Mouse (Mus musculus) thymus, adult 2 months (tissue): ENCODE data around the gene Hvcn1. TPM values are rescaled to one million over a fixed set of nuclear protein-coding genes. Genes with fewer than 3 reads are reported as not detected.

ENCODE experiments used
- DNase-seq: peaks from one replicate; pipeline ENCODE4 v3.0.0; 2021
- H3K27ac ChIP-seq: fragments of 200-500 bp; 2 replicates; pipeline ENCODE4 v1.5.1; 2012; ENCODE audit warnings: low read length, control low read depth; ENCODE audit not compliant: control insufficient read depth, insufficient read depth
- H3K27me3 ChIP-seq: fragments of 200-500 bp; 2 replicates; pipeline ENCODE4 v1.6.1; 2012; ENCODE audit warnings: mild to moderate bottlenecking, low read length, moderate library complexity, mixed read lengths; ENCODE audit not compliant: control insufficient read depth, insufficient read depth
- H3K36me3 ChIP-seq: fragments of 200-500 bp; 2 replicates; pipeline ENCODE4 v1.6.1; 2012; ENCODE audit warnings: mild to moderate bottlenecking, low read length, moderate library complexity; ENCODE audit not compliant: control insufficient read depth, insufficient read depth
- H3K4me1 ChIP-seq: fragments of 200-500 bp; replicated peaks from 2 replicates; pipeline ENCODE4 v1.6.1; 2012; ENCODE audit warnings: low read length; ENCODE audit not compliant: control insufficient read depth, insufficient read depth
- H3K4me3 ChIP-seq: fragments of 200-500 bp; 2 replicates; pipeline ENCODE4 v1.5.1; 2012; ENCODE audit warnings: mild to moderate bottlenecking, low read length, control low read depth, moderate library complexity; ENCODE audit not compliant: control insufficient read depth, insufficient read depth
- CTCF ChIP-seq: fragments of 200-500 bp; IDR thresholded peaks from 2 replicates; pipeline ENCODE4 v1.5.1; 2012; ENCODE audit warnings: mild to moderate bottlenecking, control low read depth, low read length, moderate library complexity, borderline replicate concordance; ENCODE audit not compliant: control insufficient read depth, poor library complexity, insufficient read depth; ENCODE audit errors: extremely low read depth
- POLR2A ChIP-seq: fragments of 200-500 bp; IDR thresholded peaks from 2 replicates; pipeline ENCODE4 v1.6.1; 2012; ENCODE audit warnings: mild to moderate bottlenecking, low read length, control low read depth, moderate library complexity; ENCODE audit not compliant: control insufficient read depth, poor library complexity, insufficient read depth; ENCODE audit errors: extremely low read depth
- WGBS: fragments of 180-500 bp; shearing (Covaris S2); methylation state at CpG from one replicate; pipeline ENCODE4 v1.1.7; 2018; 5-methylcytosine and 5-hydroxymethylcytosine counted together
- polyA plus RNA-seq: library from polyadenylated mRNA; depleted of rRNA; stranded (reverse); fragments of >200 nt; gene quantifications from 2 replicates; pipeline ENCODE4 v1.2.3, GENCODE M21; 2012

Hvcn1 gene
- polyA plus RNA-seq, 1 experiment: 43.9 TPM

DNA sequence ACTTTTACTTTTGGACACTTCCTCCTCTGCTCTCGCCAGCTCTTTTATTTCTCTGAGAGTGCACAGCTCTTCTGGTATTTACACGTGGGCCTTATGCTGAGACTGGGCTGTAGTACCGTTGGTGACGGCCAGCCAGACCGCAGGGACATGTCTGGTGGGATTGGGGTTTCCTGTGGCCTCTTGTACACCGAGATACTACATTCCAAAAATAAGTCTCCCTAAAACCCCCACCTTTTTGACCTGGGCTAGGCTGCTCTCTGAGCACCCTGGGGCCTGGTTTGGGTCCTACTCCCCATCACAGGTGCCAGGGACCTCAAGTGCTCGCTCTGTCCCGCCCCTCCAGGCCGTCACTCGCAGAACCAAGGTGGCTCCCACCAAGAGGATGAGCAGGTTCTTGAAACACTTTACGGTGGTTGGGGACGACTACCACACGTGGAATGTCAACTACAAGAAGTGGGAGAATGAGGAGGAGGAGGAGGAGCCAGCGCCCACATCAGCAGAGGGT is 26.5 kb downstream of the Hvcn1 start:
- Histone ChIP-seq H3K27me3 (no peaks in the 10 kb centered on the region), H3K4me3 (peak overlapping the region; percentile 26), H3K4me1 (peaks cover 68% of the 10 kb centered on the region), H3K36me3 (no peaks in the 10 kb centered on the region), H3K27ac (peak overlapping the region; percentile 98)
- WGBS: 15% methylated on average over 14 of the region's 14 CpGs
- no peak for TF ChIP-seq POLR2A
- no peak for TF ChIP-seq CTCF
- DNase-seq: peak; percentile 28

DNA sequence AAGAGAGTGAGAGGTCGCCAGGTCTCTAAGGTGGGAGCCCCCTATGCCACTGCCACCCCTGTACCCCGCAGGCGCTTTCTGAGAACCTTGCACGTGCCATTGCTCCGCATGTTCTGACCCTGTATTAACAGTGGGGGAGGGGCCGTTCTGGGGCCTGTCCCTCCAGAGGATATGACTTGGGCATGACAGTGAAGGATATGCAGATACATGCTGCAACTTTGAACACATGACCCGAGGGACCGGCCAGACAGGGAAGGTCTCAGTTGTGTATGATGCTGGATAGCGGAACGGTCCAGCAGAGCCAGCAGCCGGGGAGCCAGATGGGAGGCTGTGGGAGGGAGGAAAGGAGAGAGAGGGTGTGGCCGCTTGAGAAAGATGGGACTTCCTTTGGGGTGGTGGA is 27.1 kb downstream of the Hvcn1 start:
- DNase-seq: peak; percentile 42
- H3K36me3 ChIP-seq: no peaks in the 10 kb centered on the region
- peak overlapping the region; percentile 26 for H3K4me3 ChIP-seq
- no peak for TF ChIP-seq CTCF
- no peak for TF ChIP-seq POLR2A
- WGBS: 52% methylated on average over 12 of the region's 12 CpGs
- H3K4me1 ChIP-seq: peaks cover 68% of the 10 kb centered on the region
- H3K27ac ChIP-seq: peak overlapping the region; percentile 98
- H3K27me3 ChIP-seq: no peaks in the 10 kb centered on the region

DNA sequence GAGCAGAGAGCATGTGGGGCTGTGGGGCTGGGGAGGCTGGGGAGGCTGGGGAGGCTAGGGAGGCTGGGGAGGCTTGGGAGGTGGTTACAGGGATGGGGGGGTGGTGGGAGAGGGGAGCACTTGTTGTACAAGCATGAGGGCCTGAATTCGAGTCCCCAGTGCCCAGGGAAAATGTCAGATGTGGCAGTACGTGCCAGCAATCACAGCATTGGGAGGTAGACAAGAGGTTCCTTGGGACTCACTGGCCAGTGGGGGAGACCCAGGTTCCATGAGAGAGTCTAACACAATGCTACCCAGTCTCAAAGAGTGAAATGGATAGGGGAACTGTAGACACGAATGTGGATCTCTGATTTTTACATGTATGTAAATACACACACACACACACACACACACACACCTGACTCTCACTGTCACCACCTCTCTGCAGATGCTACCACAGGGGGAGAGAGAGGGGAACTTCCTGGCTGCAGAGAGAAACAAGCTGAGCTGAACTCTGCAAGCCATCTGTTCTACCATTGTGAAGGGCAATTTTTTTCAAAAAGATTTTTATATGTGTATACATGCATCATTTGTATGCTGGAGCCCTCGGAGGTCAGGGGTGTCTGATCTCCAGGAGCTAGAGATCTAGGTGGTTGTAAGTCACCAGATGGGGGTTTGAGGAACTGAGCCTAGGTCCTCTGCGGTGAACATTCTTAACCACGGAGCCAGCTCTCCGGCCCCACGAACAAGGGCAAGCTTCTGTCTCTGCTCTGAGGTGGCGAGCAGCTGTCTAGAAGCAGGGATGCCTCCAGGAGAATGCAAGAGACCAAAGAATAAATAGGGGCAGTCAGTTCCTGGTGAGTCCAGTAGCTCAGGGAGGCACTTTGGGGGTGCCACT is 28.0 kb downstream of the Hvcn1 start:
- DNase-seq: peak; percentile 66
- peak overlapping the region; percentile 14 for H3K4me3 ChIP-seq
- H3K27me3 ChIP-seq: no peaks in the 10 kb centered on the region
- whole genome bisulfite sequencing: 5% methylated on average over 9 of the region's 9 CpGs
- no peaks in the 10 kb centered on the region for H3K36me3 ChIP-seq
- H3K4me1 ChIP-seq: peaks cover 67% of the 10 kb centered on the region
- H3K27ac ChIP-seq: peak overlapping the region; percentile 98
- TF ChIP-seq CTCF: no peak
- TF ChIP-seq POLR2A: no peak

DNA sequence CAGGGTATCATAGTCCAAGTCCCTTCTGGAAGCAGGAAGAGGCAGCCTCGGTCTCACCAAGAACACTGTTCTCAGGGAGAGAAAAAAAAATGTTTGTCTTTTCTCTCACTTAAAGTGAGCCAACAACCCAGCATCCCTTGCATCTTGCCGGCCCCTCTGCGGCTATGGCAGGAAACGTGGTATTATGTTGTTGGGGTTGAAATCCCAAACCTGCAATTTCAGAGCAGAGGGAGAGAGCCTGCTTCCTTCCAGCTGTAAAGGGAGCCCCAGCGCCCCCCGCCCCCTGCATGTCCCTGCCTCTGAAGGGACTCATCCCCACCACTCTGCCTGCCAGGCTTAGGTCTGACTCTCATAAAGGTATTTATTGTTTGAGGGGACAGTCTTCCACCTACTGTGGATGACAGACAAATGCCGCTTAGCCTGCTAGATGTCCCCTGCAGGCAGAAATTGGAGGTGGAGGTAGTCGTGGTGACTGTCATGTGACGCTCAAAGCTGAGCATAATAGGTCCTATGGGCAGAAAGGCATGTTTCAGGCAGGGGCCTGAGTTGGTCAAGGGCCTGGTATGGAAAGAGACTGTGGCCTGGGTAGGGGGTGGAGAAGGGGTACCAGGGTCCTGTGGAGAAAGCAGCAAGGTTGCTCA is 28.7 kb downstream of the Hvcn1 start:
- peak overlapping the region; percentile 14 for H3K4me3 ChIP-seq
- peaks cover 59% of the 10 kb centered on the region for H3K4me1 ChIP-seq
- H3K27ac ChIP-seq: peak overlapping the region; percentile 98
- peak; percentile 78 for DNase-seq
- no peaks in the 10 kb centered on the region for H3K27me3 ChIP-seq
- H3K36me3 ChIP-seq: no peaks in the 10 kb centered on the region
- WGBS: 1% methylated on average over 9 of the region's 9 CpGs
- no peak for TF ChIP-seq CTCF
- no peak for TF ChIP-seq POLR2A

DNA sequence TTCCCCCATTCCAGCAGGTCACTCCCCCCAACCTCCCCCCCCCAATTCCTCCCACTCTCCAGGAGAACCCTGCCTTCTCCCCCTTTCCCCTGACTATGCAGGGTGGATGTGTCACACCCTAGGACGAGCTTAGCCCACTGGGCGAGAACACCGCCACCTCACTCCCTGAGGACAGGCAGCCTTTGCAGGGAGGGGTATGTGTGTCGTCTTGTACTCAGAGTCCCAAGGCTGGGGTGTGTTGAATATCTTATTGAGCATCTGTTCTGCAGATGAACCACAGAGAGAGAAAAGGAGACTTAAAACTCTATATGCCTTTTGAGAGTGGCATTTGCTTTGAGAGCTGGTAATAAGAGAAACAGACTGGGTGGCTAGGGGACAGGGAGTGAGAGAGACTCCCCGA is 30.6 kb downstream of the Hvcn1 start:
- Histone ChIP-seq H3K4me3 (no peak overlapping the region), H3K27ac (no peak overlapping the region), H3K4me1 (peaks cover 45% of the 10 kb centered on the region), H3K36me3 (no peaks in the 10 kb centered on the region; the same call in 1 of the 2 replicates), H3K27me3 (no peaks in the 10 kb centered on the region)
- no peak for DNase-seq
- 80% methylated on average over 5 of the region's 5 CpGs for WGBS
- TF ChIP-seq POLR2A: no peak
- no peak for TF ChIP-seq CTCF

DNA sequence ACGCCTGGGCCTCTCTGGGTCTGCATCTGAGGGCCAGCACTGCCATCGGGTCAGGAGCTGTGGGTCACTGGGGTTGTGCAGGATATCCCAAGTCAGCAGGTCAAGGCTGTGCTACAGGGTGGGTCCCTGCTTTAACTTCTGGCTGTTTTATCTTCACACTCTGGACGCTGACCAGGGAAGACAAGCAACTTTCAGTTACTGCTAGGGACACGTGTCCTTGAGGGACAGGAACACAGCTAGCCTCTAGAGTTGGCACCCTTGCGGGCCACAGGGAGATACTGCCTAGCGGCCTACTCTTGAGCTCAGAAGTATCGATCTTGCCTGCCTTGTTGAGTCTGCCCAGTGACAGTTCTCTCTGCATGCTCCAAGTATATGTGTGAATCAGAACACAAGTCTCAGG is 33.0 kb downstream of the Hvcn1 start:
- H3K36me3 ChIP-seq: no peaks in the 10 kb centered on the region; the same call in 1 of the 2 replicates
- no peak overlapping the region for H3K27ac ChIP-seq
- H3K4me3 ChIP-seq: no peak overlapping the region
- TF ChIP-seq POLR2A (no peak), CTCF (no peak)
- WGBS: 96% methylated on average over 7 of the region's 7 CpGs
- peaks cover 31% of the 10 kb centered on the region for H3K4me1 ChIP-seq
- no peaks in the 10 kb centered on the region for H3K27me3 ChIP-seq
- no peak for DNase-seq
